Mouse (Mus musculus): Measurements from ENCODE around the gene Il9r. TPM values are rescaled to one million over a fixed set of nuclear protein-coding genes. Genes with fewer than 3 reads are reported as not detected.

Il9r gene
- polyA plus RNA-seq (2012; rRNA removed) (0.54 and 0.73 TPM in 2 replicates), polyA plus RNA-seq (2014; fragmentation: Nextera tagmentation; extraction: Ambion mirVana) (0.21 and 0.32 TPM in 2 replicates)

GRCm38 (mm10) chr11:32200075-32200601 lies at the start of gene Il9r:
Gene Il9r, minus strand, starts transcription at chr11:32200279.
- no peak for DNase-seq (ENCODE audit: low spot score)
- TF ChIP-seq POLR2A (IDR thresholded peaks at IDR 0.05; ENCODE audit: borderline replicate concordance, extremely low read depth, insufficient read depth, insufficient read length) = no peak
- Histone ChIP-seq H3K36me3 (ENCODE audit: control insufficient read depth, insufficient read depth, low read length) (no peaks in the 10 kb centered on the region), H3K4me3 (replicated peaks; ENCODE audit: low read length) (no peak within 1 kb of the TSS), H3K27ac (replicated peaks; ENCODE audit: low read depth, low read length) (no peak within 1 kb of the TSS), H3K27me3 (ENCODE audit: control insufficient read depth, insufficient read depth, low read length) (no peaks in the 10 kb centered on the region), H3K4me2 (replicated peaks; ENCODE audit: low read depth, low read length, severe bottlenecking) (no peak within 1 kb of the TSS), H3K4me1 (ENCODE audit: control insufficient read depth, insufficient read depth, low read length) (0 out of 2 replicates have a peak, but pooled peaks cover 2% of the 10 kb centered on the region), H3K9me3 (ENCODE audit: control insufficient read depth, low read length) (no peaks in the 10 kb centered on the region), H3K9ac (ENCODE audit: low read depth, low read length, severe bottlenecking) (no peak within 1 kb of the TSS)
- 61% methylated on average over 10 of the region's 10 CpGs for WGBS
- ATAC-seq (ENCODE audit: low FRiP score, low read depth) = no peak

GRCm38 (mm10) chr11:32248350-32248749 lies 48.3 kb upstream of the Il9r start:
- Histone ChIP-seq H3K9ac (ENCODE audit: low read depth, low read length, severe bottlenecking) (no peak overlapping the region), H3K4me3 (replicated peaks; ENCODE audit: low read length) (no peak overlapping the region), H3K9me3 (ENCODE audit: control insufficient read depth, low read length) (no peaks in the 10 kb centered on the region), H3K27ac (replicated peaks; ENCODE audit: low read depth, low read length) (no peak overlapping the region), H3K4me1 (ENCODE audit: control insufficient read depth, insufficient read depth, low read length) (no peaks in the 10 kb centered on the region), H3K4me2 (replicated peaks; ENCODE audit: low read depth, low read length, severe bottlenecking) (no peak overlapping the region), H3K36me3 (ENCODE audit: control insufficient read depth, insufficient read depth, low read length) (peaks cover 69% of the 10 kb centered on the region), H3K27me3 (ENCODE audit: control insufficient read depth, insufficient read depth, low read length) (no peaks in the 10 kb centered on the region)
- DNase-seq (ENCODE audit: low spot score) (no peak), ATAC-seq (ENCODE audit: low FRiP score, low read depth) (no peak)
- WGBS = 82% methylated on average over 3 of the region's 3 CpGs
- no peak for TF ChIP-seq POLR2A (IDR thresholded peaks at IDR 0.05; ENCODE audit: borderline replicate concordance, extremely low read depth, insufficient read depth, insufficient read length)

GRCm38 (mm10) chr11:32247068-32247467 lies 47.0 kb upstream of the Il9r start:
- TF ChIP-seq POLR2A (IDR thresholded peaks at IDR 0.05; ENCODE audit: borderline replicate concordance, extremely low read depth, insufficient read depth, insufficient read length) = no peak
- no peak overlapping the region for H3K4me3 ChIP-seq (replicated peaks; ENCODE audit: low read length)
- ATAC-seq (ENCODE audit: low FRiP score, low read depth) (no peak), DNase-seq (ENCODE audit: low spot score) (no peak)
- H3K9ac ChIP-seq (ENCODE audit: low read depth, low read length, severe bottlenecking) = no peak overlapping the region
- no peak overlapping the region for H3K4me2 ChIP-seq (replicated peaks; ENCODE audit: low read depth, low read length, severe bottlenecking)
- H3K9me3 ChIP-seq (ENCODE audit: control insufficient read depth, low read length) = no peaks in the 10 kb centered on the region
- H3K27me3 ChIP-seq (ENCODE audit: control insufficient read depth, insufficient read depth, low read length) = no peaks in the 10 kb centered on the region
- no peaks in the 10 kb centered on the region for H3K4me1 ChIP-seq (ENCODE audit: control insufficient read depth, insufficient read depth, low read length)
- peaks cover 71% of the 10 kb centered on the region for H3K36me3 ChIP-seq (ENCODE audit: control insufficient read depth, insufficient read depth, low read length)
- no peak overlapping the region for H3K27ac ChIP-seq (replicated peaks; ENCODE audit: low read depth, low read length)

- Histone ChIP-seq H3K4me2 (replicated peaks; ENCODE audit: low read depth, low read length, severe bottlenecking) (no peak overlapping the region), H3K4me3 (replicated peaks; ENCODE audit: low read length) (no peak overlapping the region), H3K9ac (ENCODE audit: low read depth, low read length, severe bottlenecking) (no peak overlapping the region), H3K27ac (replicated peaks; ENCODE audit: low read depth, low read length) (no peak overlapping the region), H3K4me1 (ENCODE audit: control insufficient read depth, insufficient read depth, low read length) (no peaks in the 10 kb centered on the region), H3K9me3 (ENCODE audit: control insufficient read depth, low read length) (no peaks in the 10 kb centered on the region), H3K27me3 (ENCODE audit: control insufficient read depth, insufficient read depth, low read length) (no peaks in the 10 kb centered on the region), H3K36me3 (ENCODE audit: control insufficient read depth, insufficient read depth, low read length) (peaks cover 82% of the 10 kb centered on the region)
- DNase-seq (ENCODE audit: low spot score) = no peak
- ATAC-seq (ENCODE audit: low FRiP score, low read depth) = no peak
- 96% methylated on average over 6 of the region's 6 CpGs for WGBS
- TF ChIP-seq POLR2A (IDR thresholded peaks at IDR 0.05; ENCODE audit: borderline replicate concordance, extremely low read depth, insufficient read depth, insufficient read length) = no peak
Measured at GRCm38 (mm10) chr11:32245614-32246013, 45.5 kb upstream of the Il9r start.

GRCm38 (mm10) chr11:32244617-32245016 lies 44.5 kb upstream of the Il9r start:
- TF ChIP-seq POLR2A (IDR thresholded peaks at IDR 0.05; ENCODE audit: borderline replicate concordance, extremely low read depth, insufficient read depth, insufficient read length) = no peak
- no peak for DNase-seq (ENCODE audit: low spot score)
- no peaks in the 10 kb centered on the region for H3K27me3 ChIP-seq (ENCODE audit: control insufficient read depth, insufficient read depth, low read length)
- H3K36me3 ChIP-seq (ENCODE audit: control insufficient read depth, insufficient read depth, low read length) = peaks cover 75% of the 10 kb centered on the region
- H3K4me1 ChIP-seq (ENCODE audit: control insufficient read depth, insufficient read depth, low read length) = no peaks in the 10 kb centered on the region
- no peak overlapping the region for H3K9ac ChIP-seq (ENCODE audit: low read depth, low read length, severe bottlenecking)
- no peak for ATAC-seq (ENCODE audit: low FRiP score, low read depth)
- H3K4me2 ChIP-seq (replicated peaks; ENCODE audit: low read depth, low read length, severe bottlenecking) = no peak overlapping the region
- 96% methylated on average over 1 of the region's 1 CpGs for WGBS
- no peaks in the 10 kb centered on the region for H3K9me3 ChIP-seq (ENCODE audit: control insufficient read depth, low read length)
- H3K27ac ChIP-seq (replicated peaks; ENCODE audit: low read depth, low read length) = no peak overlapping the region
- H3K4me3 ChIP-seq (replicated peaks; ENCODE audit: low read length) = no peak overlapping the region
